Mouse (Mus musculus): ENCODE results near the gene Prdx5. TPM values are rescaled to one million over a fixed set of nuclear protein-coding genes. Genes with fewer than 3 reads are reported as not detected.

Prdx5 gene
- total and polyA plus RNA-seq, 2 experiments from 2014 or later, result 344 to 623 TPM

DNA sequence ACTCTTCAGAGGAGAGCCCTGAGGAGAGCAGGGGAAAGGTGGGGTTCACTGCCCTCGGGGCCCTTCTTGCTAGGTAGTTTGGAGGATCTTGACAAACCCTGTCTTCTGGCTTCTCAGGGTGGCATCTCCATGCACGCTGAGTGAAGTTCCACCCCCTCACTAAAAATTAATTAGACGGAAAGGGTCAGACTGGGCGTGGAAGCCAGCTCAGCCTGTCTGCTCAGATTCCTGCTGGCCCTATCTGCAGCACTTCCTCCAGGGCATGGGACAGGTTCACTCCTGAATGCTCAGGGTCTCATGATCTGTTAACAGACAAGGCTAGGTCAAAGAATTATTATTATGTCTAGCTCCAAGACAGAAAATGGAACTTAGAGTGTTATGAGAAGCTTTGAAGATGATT lies 17.4 kb downstream of the Prdx5 start:
- no peak overlapping the region for H3K9ac ChIP-seq (replicated peaks; ENCODE audit: low read depth, low read length)
- ATAC-seq (ENCODE audit: insufficient read depth, low read depth), result no peak
- no peaks in the 10 kb centered on the region for H3K27me3 ChIP-seq (ENCODE audit: control insufficient read depth, insufficient read depth, low read length)
- H3K27ac ChIP-seq (ENCODE audit: low read depth), result no peak overlapping the region
- no peak overlapping the region for H3K4me3 ChIP-seq (ENCODE audit: low read depth, low read length)
- DNase-seq (ENCODE audit: low spot score), result no peak
- no peaks in the 10 kb centered on the region for H3K36me3 ChIP-seq (replicated peaks; ENCODE audit: control insufficient read depth, insufficient read depth, low read length)
- WGBS, result 51% methylated on average over 4 of the region's 4 CpGs
- H3K9me3 ChIP-seq (replicated peaks; ENCODE audit: control insufficient read depth, low read length), result peaks cover 4% of the 10 kb centered on the region; the same call in 1 of the 2 replicates
- TF ChIP-seq EP300 (IDR thresholded peaks at IDR 0.05; ENCODE audit: low read depth) (no peak), CTCF (IDR thresholded peaks at IDR 0.05; ENCODE audit: low read depth) (no peak)
- no peaks in the 10 kb centered on the region for H3K4me1 ChIP-seq (ENCODE audit: control insufficient read depth, insufficient read depth)
- no peak overlapping the region for H3K4me2 ChIP-seq (ENCODE audit: low read depth, low read length)

DNA sequence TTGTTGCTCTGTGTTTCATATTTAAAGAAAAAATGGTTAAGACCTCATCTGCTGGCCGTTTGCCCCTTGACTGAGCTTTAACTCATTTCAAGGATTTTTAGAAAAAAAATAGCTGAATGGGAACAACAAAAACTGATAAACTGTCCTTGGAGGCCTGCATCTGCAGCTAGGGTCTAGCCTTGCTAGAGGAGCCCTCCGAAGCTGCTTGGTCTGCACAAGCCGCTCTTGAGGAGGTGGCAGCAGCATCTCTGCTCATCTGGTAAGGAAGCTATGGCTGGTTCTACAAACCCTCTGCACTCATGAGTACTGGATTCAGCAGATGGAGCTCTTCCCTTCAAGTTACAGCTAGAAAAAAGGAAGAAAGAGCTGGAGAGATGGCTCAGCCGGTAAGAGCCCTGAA lies 31.9 kb downstream of the Prdx5 start:
- H3K36me3 ChIP-seq (replicated peaks; ENCODE audit: control insufficient read depth, insufficient read depth, low read length), result no peaks in the 10 kb centered on the region
- H3K9ac ChIP-seq (replicated peaks; ENCODE audit: low read depth, low read length), result no peak overlapping the region
- ATAC-seq (ENCODE audit: insufficient read depth, low read depth) (no peak), DNase-seq (ENCODE audit: low spot score) (no peak)
- H3K27me3 ChIP-seq (ENCODE audit: control insufficient read depth, insufficient read depth, low read length), result no peaks in the 10 kb centered on the region
- no peak overlapping the region for H3K4me3 ChIP-seq (ENCODE audit: low read depth, low read length)
- no peaks in the 10 kb centered on the region for H3K4me1 ChIP-seq (ENCODE audit: control insufficient read depth, insufficient read depth)
- WGBS, result 83% methylated on average over 4 of the region's 4 CpGs
- TF ChIP-seq CTCF (IDR thresholded peaks at IDR 0.05; ENCODE audit: low read depth) (no peak), EP300 (IDR thresholded peaks at IDR 0.05; ENCODE audit: low read depth) (no peak)
- no peak overlapping the region for H3K4me2 ChIP-seq (ENCODE audit: low read depth, low read length)
- no peaks in the 10 kb centered on the region for H3K9me3 ChIP-seq (replicated peaks; ENCODE audit: control insufficient read depth, low read length)
- no peak overlapping the region for H3K27ac ChIP-seq (ENCODE audit: low read depth)

DNA sequence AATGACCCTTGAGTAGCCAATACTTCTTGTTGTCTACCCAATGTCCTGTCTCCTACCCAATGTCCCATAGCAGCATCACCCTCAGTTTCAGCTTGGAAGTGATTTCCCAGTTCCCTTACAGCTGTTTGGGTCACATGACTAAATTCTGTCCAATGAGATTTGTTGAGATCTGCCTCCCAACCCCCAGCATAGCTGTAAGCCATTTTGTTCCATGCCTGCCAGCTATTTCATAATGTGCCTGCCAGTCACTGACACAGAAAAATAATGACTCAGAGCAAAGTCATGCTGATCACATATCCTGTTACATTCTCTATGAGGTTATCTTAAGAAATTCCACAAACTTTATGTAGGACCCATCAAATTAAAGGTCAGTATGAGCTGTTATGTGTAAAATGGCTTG lies 33.1 kb downstream of the Prdx5 start:
- no peaks in the 10 kb centered on the region for H3K9me3 ChIP-seq (replicated peaks; ENCODE audit: control insufficient read depth, low read length)
- H3K36me3 ChIP-seq (replicated peaks; ENCODE audit: control insufficient read depth, insufficient read depth, low read length), result no peaks in the 10 kb centered on the region
- TF ChIP-seq EP300 (IDR thresholded peaks at IDR 0.05; ENCODE audit: low read depth) (no peak), CTCF (IDR thresholded peaks at IDR 0.05; ENCODE audit: low read depth) (no peak)

DNA sequence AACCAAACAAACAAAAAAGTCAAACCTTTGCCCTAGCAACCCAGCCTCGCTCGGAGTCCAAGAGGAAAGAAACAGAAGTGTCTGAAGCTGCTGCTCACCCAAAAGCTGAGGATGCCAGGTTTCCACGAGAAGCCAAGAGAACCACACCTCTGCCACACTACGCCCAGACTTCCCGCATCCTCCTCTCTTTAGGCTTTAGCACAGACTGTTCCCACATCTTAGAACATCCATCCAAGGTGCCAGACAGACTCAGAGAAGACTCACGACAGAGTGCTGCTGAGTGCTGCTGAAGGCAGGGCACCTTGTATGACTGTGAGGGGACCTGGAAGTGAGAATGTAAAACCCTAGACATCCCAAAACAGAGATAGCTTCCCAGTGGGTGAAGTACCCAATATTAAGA lies 34.1 kb downstream of the Prdx5 start:
- Histone ChIP-seq H3K27ac (ENCODE audit: low read depth) (no peak overlapping the region), H3K4me1 (ENCODE audit: control insufficient read depth, insufficient read depth) (no peaks in the 10 kb centered on the region), H3K9ac (replicated peaks; ENCODE audit: low read depth, low read length) (no peak overlapping the region), H3K4me3 (ENCODE audit: low read depth, low read length) (no peak overlapping the region), H3K4me2 (ENCODE audit: low read depth, low read length) (no peak overlapping the region), H3K27me3 (ENCODE audit: control insufficient read depth, insufficient read depth, low read length) (no peaks in the 10 kb centered on the region), H3K9me3 (replicated peaks; ENCODE audit: control insufficient read depth, low read length) (no peaks in the 10 kb centered on the region), H3K36me3 (replicated peaks; ENCODE audit: control insufficient read depth, insufficient read depth, low read length) (no peaks in the 10 kb centered on the region)
- TF ChIP-seq EP300 (IDR thresholded peaks at IDR 0.05; ENCODE audit: low read depth), result no peak
- TF ChIP-seq CTCF (IDR thresholded peaks at IDR 0.05; ENCODE audit: low read depth), result no peak
- DNase-seq (ENCODE audit: low spot score) (no peak), ATAC-seq (ENCODE audit: insufficient read depth, low read depth) (no peak)
- 78% methylated on average over 6 of the region's 6 CpGs for WGBS

More for the DNA sequence above, 33.1 kb downstream of the Prdx5 start:
- Histone ChIP-seq H3K27ac (ENCODE audit: low read depth) (no peak overlapping the region), H3K9ac (replicated peaks; ENCODE audit: low read depth, low read length) (no peak overlapping the region), H3K4me3 (ENCODE audit: low read depth, low read length) (no peak overlapping the region), H3K4me1 (ENCODE audit: control insufficient read depth, insufficient read depth) (no peaks in the 10 kb centered on the region), H3K4me2 (ENCODE audit: low read depth, low read length) (no peak overlapping the region), H3K27me3 (ENCODE audit: control insufficient read depth, insufficient read depth, low read length) (no peaks in the 10 kb centered on the region)
- ATAC-seq (ENCODE audit: insufficient read depth, low read depth) (no peak), DNase-seq (ENCODE audit: low spot score) (no peak)

DNA sequence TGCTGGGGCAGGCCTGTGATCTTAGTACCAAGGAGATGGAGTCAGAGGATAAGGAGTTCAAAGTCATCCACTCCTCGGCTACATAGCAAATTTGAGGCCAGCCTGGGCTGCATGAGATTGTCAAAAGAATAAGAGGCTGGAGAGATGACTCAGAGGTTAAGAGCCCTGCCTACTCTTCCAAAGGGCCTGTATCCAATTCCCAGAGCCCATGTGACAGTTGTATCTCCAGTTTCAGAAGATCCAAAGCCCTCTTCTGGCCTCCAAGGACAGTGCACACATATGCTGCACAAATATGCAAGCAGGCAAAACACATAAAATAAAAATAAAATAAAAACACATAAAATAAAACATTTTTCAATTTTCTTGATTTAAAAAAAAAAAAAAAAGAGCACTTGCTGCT lies 35.6 kb downstream of the Prdx5 start:
- no peaks in the 10 kb centered on the region for H3K36me3 ChIP-seq (replicated peaks; ENCODE audit: control insufficient read depth, insufficient read depth, low read length)
- WGBS, result 76% methylated on average over 1 of the region's 1 CpGs

DNA sequence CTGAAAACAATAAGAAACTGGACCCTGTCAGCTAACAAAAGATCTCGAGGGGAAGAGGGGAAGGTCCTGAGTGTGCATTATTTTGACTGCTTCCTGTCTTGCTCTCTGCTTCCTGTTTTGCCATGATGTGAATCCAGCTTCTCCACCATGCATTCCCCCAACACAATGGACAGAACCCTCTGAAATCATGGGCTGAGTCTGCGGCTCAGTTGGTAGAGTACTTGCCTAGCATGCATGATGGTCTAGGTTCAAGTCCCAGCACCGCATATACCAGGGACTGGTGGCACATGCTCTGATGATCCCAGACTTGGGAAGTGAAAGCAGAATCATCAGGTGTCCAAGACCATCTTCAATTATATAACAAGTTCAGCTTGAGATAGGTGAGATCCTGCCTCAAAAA lies 37.2 kb downstream of the Prdx5 start:
- Histone ChIP-seq H3K9ac (replicated peaks; ENCODE audit: low read depth, low read length) (no peak overlapping the region), H3K36me3 (replicated peaks; ENCODE audit: control insufficient read depth, insufficient read depth, low read length) (no peaks in the 10 kb centered on the region), H3K9me3 (replicated peaks; ENCODE audit: control insufficient read depth, low read length) (no peaks in the 10 kb centered on the region), H3K4me3 (ENCODE audit: low read depth, low read length) (no peak overlapping the region), H3K4me2 (ENCODE audit: low read depth, low read length) (no peak overlapping the region), H3K27ac (ENCODE audit: low read depth) (no peak overlapping the region), H3K27me3 (ENCODE audit: control insufficient read depth, insufficient read depth, low read length) (no peaks in the 10 kb centered on the region), H3K4me1 (ENCODE audit: control insufficient read depth, insufficient read depth) (no peaks in the 10 kb centered on the region)
- DNase-seq (ENCODE audit: low spot score) (no peak), ATAC-seq (ENCODE audit: insufficient read depth, low read depth) (no peak)
- WGBS, result 64% methylated on average over 3 of the region's 3 CpGs
- TF ChIP-seq EP300 (IDR thresholded peaks at IDR 0.05; ENCODE audit: low read depth), result no peak
- no peak for TF ChIP-seq CTCF (IDR thresholded peaks at IDR 0.05; ENCODE audit: low read depth)

More for the DNA sequence above, 35.6 kb downstream of the Prdx5 start:
- H3K9me3 ChIP-seq (replicated peaks; ENCODE audit: control insufficient read depth, low read length), result no peaks in the 10 kb centered on the region
- TF ChIP-seq EP300 (IDR thresholded peaks at IDR 0.05; ENCODE audit: low read depth) (no peak), CTCF (IDR thresholded peaks at IDR 0.05; ENCODE audit: low read depth) (no peak)
- no peak overlapping the region for H3K4me3 ChIP-seq (ENCODE audit: low read depth, low read length)
- H3K27ac ChIP-seq (ENCODE audit: low read depth), result no peak overlapping the region
- H3K4me2 ChIP-seq (ENCODE audit: low read depth, low read length), result no peak overlapping the region
- H3K27me3 ChIP-seq (ENCODE audit: control insufficient read depth, insufficient read depth, low read length), result no peaks in the 10 kb centered on the region
- H3K4me1 ChIP-seq (ENCODE audit: control insufficient read depth, insufficient read depth), result no peaks in the 10 kb centered on the region
- H3K9ac ChIP-seq (replicated peaks; ENCODE audit: low read depth, low read length), result no peak overlapping the region
- DNase-seq (ENCODE audit: low spot score) (no peak), ATAC-seq (ENCODE audit: insufficient read depth, low read depth) (no peak)
